Mouse (Mus musculus) midbrain, embryonic 16.5 days (tissue): ENCODE data around the gene Icosl. TPM values are rescaled to one million over a fixed set of nuclear protein-coding genes. Genes with fewer than 3 reads are reported as not detected.

Source experiments
- ATAC-seq: fragments of 200-750 bp; cut with Nextera tagmentation; 2 replicates; pipeline ENCODE4 v1.8.0; 2017; ENCODE audit warnings: moderate TSS enrichment
- H3K27ac ChIP-seq: fragments of 300-500 bp; sonication (generic); 2 replicates; pipeline ENCODE4 v1.5.1; 2014; ENCODE audit warnings: mild to moderate bottlenecking, low read length, mixed read lengths
- H3K27me3 ChIP-seq: fragments of 300-500 bp; sonication (generic); 2 replicates; pipeline ENCODE4 v1.6.1; 2014; ENCODE audit warnings: low read depth, low read length, mixed read lengths; ENCODE audit not compliant: control insufficient read depth, insufficient read depth
- H3K36me3 ChIP-seq: fragments of 300-500 bp; sonication (generic); 2 replicates; pipeline ENCODE4 v1.6.1; 2014; ENCODE audit warnings: mild to moderate bottlenecking, low read length, moderate library complexity, mixed read lengths; ENCODE audit not compliant: control insufficient read depth, insufficient read depth
- H3K4me1 ChIP-seq: fragments of 300-500 bp; sonication (generic); 2 replicates; pipeline ENCODE4 v1.6.1; 2014; ENCODE audit warnings: mild to moderate bottlenecking, low read length, mixed read lengths; ENCODE audit not compliant: control insufficient read depth, insufficient read depth
- H3K4me2 ChIP-seq: fragments of 300-500 bp; sonication (generic); 2 replicates; pipeline ENCODE4 v1.6.1; 2014; ENCODE audit warnings: mild to moderate bottlenecking, low read length, mixed read lengths
- H3K4me3 ChIP-seq: fragments of 300-500 bp; sonication (generic); 2 replicates; pipeline ENCODE4 v1.5.1; 2014; ENCODE audit warnings: low read depth, mild to moderate bottlenecking, low read length, moderate library complexity, mixed read lengths
- H3K9ac ChIP-seq: fragments of 300-500 bp; sonication (generic); 2 replicates; pipeline ENCODE4 v1.6.1; 2014; ENCODE audit warnings: low read depth, low read length, mixed read lengths
- H3K9me3 ChIP-seq: fragments of 300-500 bp; sonication (generic); replicated peaks from 2 replicates; pipeline ENCODE4 v1.6.1; 2014; ENCODE audit warnings: mild to moderate bottlenecking, low read length, mixed read lengths; ENCODE audit not compliant: control insufficient read depth, poor library complexity, severe bottlenecking
- WGBS: fragments of 180-500 bp; shearing (Covaris S2); extraction: QIAGEN DNeasy Blood & Tissue Kit; methylation state at CpG from one replicate; pipeline ENCODE4 v1.1.7; 2014; 5-methylcytosine and 5-hydroxymethylcytosine counted together
- polyA plus RNA-seq: library from polyadenylated mRNA; unstranded; fragments of >200 nt; fragmentation: Nextera tagmentation; extraction: Ambion mirVana; gene quantifications from 2 replicates; pipeline ENCODE4 v1.2.1, GENCODE M21; 2015

Icosl gene
- polyA plus RNA-seq, 1 experiment from 2014 or later = 0.64 TPM

- WGBS = 65% methylated on average over 14 of the region's 14 CpGs
- Histone ChIP-seq H3K9me3 (no peaks in the 10 kb centered on the region), H3K4me1 (no peaks in the 10 kb centered on the region), H3K4me2 (peak overlapping the region; percentile 60), H3K27me3 (no peaks in the 10 kb centered on the region), H3K4me3 (peak overlapping the region; percentile 26), H3K9ac (peak overlapping the region; percentile 50), H3K27ac (no peak overlapping the region), H3K36me3 (no peaks in the 10 kb centered on the region)
- no peak; the same call in 1 of the 2 replicates for ATAC-seq
Measured at GRCm38 (mm10) chr10:78042697-78043405, 26.3 kb upstream of the Icosl start.

DNA sequence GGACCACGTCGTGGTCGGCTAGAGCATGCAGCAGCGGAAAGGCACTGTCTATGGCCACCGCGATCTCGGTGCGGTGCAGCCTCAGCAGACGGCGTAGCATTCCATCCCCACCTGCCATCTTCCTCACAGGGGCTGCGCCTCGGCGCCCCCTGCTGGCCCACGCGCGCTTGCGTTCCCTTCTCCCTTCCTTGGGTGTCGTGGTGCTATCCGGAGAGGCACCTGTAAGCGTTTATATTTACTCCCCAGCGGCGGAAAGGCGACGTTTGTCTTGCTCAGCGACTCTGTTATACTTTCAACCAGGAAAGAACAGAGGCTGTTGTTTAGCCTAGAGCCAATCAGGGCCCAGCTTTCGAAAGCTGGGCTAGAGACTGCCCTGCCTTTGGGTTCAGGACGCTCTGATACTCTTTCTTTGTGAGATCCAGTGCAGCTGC, 25.7 kb upstream of the Icosl start, which contains the start of gene Aire:
Gene Aire, minus strand, starts transcription at position 205 of the 431 bp plus-strand sequence.
- Histone ChIP-seq H3K4me2 (peak within 1 kb of the TSS; percentile 60), H3K9me3 (no peaks in the 10 kb centered on the region), H3K4me1 (no peaks in the 10 kb centered on the region), H3K9ac (peak within 1 kb of the TSS; percentile 50), H3K4me3 (peak within 1 kb of the TSS; percentile 26), H3K27me3 (no peaks in the 10 kb centered on the region), H3K27ac (no peak within 1 kb of the TSS), H3K36me3 (no peaks in the 10 kb centered on the region)
- WGBS = 2% methylated on average over 27 of the region's 27 CpGs
- ATAC-seq = peak; percentile 64

DNA sequence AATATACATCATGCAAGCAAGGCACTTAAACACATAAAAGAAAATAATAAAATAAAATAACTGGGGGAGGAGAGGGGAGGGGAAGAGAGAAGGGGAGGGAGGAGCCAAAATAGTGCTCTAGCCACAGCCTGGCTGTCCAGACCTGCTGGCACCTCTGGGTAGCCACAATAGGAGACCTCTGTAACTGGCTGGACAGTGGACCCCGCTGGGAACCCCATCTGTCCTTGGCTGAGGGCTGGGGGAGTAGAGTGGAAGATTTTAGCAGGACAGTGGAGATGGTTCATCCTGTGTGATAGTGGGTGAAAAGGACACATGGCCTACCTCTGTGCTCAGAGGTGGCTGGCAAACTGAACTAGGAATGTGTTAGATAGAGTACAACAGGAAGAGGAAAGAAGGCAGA, 24.6 kb upstream of the Icosl start:
- H3K9ac ChIP-seq = no peak overlapping the region
- ATAC-seq = no peak
- no peak overlapping the region for H3K4me3 ChIP-seq
- no peaks in the 10 kb centered on the region for H3K27me3 ChIP-seq
- no peak overlapping the region for H3K4me2 ChIP-seq
- no peaks in the 10 kb centered on the region for H3K9me3 ChIP-seq
- WGBS = 67% methylated on average over 1 of the region's 1 CpGs
- no peaks in the 10 kb centered on the region for H3K36me3 ChIP-seq
- H3K4me1 ChIP-seq = no peaks in the 10 kb centered on the region
- H3K27ac ChIP-seq = no peak overlapping the region

DNA sequence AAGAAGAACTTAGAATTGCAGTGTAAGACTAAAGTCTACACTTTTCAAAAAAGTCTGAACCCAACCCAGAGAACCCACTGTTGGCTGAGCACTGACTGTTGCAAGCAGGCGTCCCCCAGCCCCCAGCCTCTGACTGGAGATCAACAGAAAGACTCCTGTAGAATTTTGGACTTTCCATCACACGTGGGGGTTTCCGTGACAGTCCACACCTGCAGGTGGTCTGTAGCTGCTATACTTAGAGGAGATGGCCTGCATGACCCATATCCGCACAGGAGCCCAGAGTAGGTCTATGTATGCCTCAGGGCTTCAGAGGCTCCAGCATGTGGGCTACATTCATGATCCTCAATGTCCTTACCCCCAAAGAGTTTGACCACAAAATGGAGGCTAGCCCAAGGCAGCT, 22.7 kb upstream of the Icosl start:
- H3K27me3 ChIP-seq = no peaks in the 10 kb centered on the region
- WGBS = 92% methylated on average over 4 of the region's 4 CpGs

GRCm38 (mm10) chr10:78048061-78048730, 20.9 kb upstream of the Icosl start:
- Histone ChIP-seq H3K4me1 (no peaks in the 10 kb centered on the region), H3K36me3 (no peaks in the 10 kb centered on the region), H3K4me2 (no peak overlapping the region), H3K9me3 (no peaks in the 10 kb centered on the region), H3K27me3 (no peaks in the 10 kb centered on the region), H3K4me3 (no peak overlapping the region), H3K9ac (no peak overlapping the region), H3K27ac (no peak overlapping the region)
- 91% methylated on average over 9 of the region's 10 CpGs for WGBS
- ATAC-seq = no peak

More for the DNA sequence above, 22.7 kb upstream of the Icosl start:
- H3K4me2 ChIP-seq = no peak overlapping the region
- no peak for ATAC-seq
- H3K9me3 ChIP-seq = no peaks in the 10 kb centered on the region
- H3K9ac ChIP-seq = no peak overlapping the region
- H3K27ac ChIP-seq = no peak overlapping the region
- no peaks in the 10 kb centered on the region for H3K4me1 ChIP-seq
- H3K4me3 ChIP-seq = no peak overlapping the region
- H3K36me3 ChIP-seq = no peaks in the 10 kb centered on the region

GRCm38 (mm10) chr10:78049519-78050035, 19.5 kb upstream of the Icosl start:
- Histone ChIP-seq H3K4me1 (no peaks in the 10 kb centered on the region), H3K4me2 (no peak overlapping the region), H3K27me3 (no peaks in the 10 kb centered on the region), H3K9ac (no peak overlapping the region), H3K4me3 (no peak overlapping the region), H3K27ac (no peak overlapping the region), H3K36me3 (no peaks in the 10 kb centered on the region), H3K9me3 (no peaks in the 10 kb centered on the region)
- no peak for ATAC-seq
- WGBS = 55% methylated on average over 11 of the region's 11 CpGs

DNA sequence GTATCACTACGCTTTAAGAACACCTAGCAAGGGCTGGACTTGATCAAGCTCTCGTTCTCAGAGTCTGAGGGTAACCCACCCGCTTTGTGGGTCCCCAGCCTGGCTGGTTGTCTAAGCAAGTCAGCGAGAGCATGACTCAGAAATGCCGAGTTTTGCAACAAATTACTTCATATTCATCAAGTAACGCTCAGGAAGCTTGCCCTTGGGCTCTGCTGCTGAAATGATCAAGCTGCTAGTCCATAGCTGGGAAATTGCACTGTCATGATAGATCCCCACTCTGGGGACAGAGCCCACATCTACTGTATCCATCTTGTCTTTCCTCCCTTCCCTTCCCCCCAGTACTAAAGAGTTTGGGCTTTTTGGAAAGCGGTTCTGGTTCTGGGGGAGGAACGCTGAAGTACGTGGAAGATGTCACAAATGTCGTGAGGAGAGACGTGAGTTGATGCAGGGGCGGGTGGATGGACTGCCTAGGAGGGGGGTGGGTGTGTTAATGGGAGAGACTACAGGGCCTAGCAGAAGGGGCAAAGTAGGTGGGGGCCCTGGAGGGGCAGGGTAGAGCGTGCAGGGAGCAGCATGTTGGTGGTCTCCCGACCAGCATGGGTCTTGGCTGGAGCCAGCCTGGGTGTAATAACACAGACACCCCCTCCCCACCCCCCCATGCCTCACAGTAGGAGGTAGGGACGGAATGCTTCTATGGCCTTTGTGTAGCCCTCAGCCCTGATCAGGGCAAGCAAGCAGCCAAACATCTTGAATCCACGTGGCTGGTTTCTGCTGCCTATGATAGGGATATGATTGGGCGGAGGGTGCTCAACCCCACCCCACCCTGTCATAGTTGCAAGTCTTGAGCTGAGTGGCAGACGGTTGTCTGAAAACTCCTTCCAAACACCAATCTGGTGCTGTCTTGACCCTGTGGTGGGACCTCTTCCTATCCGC, 14.2 kb upstream of the Icosl start:
- 77% methylated on average over 19 of the region's 19 CpGs for WGBS
- ATAC-seq = no peak
- Histone ChIP-seq H3K4me2 (no peak overlapping the region), H3K27me3 (no peaks in the 10 kb centered on the region), H3K36me3 (no peaks in the 10 kb centered on the region), H3K9ac (no peak overlapping the region), H3K4me3 (no peak overlapping the region), H3K4me1 (no peaks in the 10 kb centered on the region), H3K27ac (no peak overlapping the region), H3K9me3 (no peaks in the 10 kb centered on the region)

DNA sequence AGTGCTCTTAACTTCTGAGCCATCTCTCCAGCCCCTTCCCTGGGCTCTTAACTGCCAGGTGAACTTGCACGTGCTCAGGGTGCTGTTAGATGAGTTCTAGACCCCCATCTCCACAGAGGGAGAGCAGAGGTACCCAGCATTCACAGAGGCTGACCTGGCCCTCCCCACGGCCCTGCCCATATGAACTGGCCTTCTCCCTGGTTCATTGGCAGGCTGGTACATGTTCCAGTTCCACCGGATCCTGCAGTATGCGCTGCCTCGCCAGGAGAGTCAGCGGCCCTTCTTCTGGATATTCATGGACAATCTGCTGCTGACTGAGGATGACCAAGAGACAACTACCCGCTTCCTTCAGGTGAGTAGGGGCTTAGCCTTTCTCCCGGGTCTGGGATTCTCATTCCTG, 12.0 kb upstream of the Icosl start:
- no peak overlapping the region for H3K9ac ChIP-seq
- no peaks in the 10 kb centered on the region for H3K9me3 ChIP-seq
- H3K4me2 ChIP-seq = no peak overlapping the region
- H3K4me1 ChIP-seq = no peaks in the 10 kb centered on the region
- H3K27ac ChIP-seq = no peak overlapping the region
- WGBS = 91% methylated on average over 8 of the region's 8 CpGs
- no peak for ATAC-seq
- no peaks in the 10 kb centered on the region for H3K36me3 ChIP-seq
- no peak overlapping the region for H3K4me3 ChIP-seq
- no peaks in the 10 kb centered on the region for H3K27me3 ChIP-seq
